Mouse (Mus musculus): ENCODE measurements around the gene Cldn8. TPM values are rescaled to one million over a fixed set of nuclear protein-coding genes. Genes with fewer than 3 reads are reported as not detected.

Gene Cldn8
- total RNA-seq, 4 experiments from 2014 or later = not detected

Other genes with a start within 250 kb of the Cldn8 start
- gene Cldn17, start 56.2 kb downstream of the Cldn8 start, total RNA-seq (2022) = not detected
- not detected for gene Krtap24-1, start 49.1 kb upstream of the Cldn8 start, total RNA-seq (2022)
- not detected for gene 2310079G19Rik, start 64.5 kb upstream of the Cldn8 start, total RNA-seq (2022)
- gene Krtap26-1, start 84.6 kb upstream of the Cldn8 start, total RNA-seq (2022) = not detected
- gene Krtap27-1, start 108.5 kb upstream of the Cldn8 start, total RNA-seq (2022) = not detected
- gene 2310061N02Rik, start 144.8 kb upstream of the Cldn8 start, total RNA-seq (2022) = not detected
- gene Krtap13-1, start 165.7 kb upstream of the Cldn8 start, total RNA-seq (2022) = not detected
- not detected for gene Krtap13, start 188.5 kb upstream of the Cldn8 start, total RNA-seq (2022)
- gene 2310034C09Rik, start 195.7 kb upstream of the Cldn8 start, total RNA-seq (2022) = not detected
- not detected for gene 2310057N15Rik, start 211.0 kb upstream of the Cldn8 start, total RNA-seq (2022)
- gene Gm5965, start 214.7 kb upstream of the Cldn8 start, total RNA-seq (2022) = not detected
- not detected for gene Gm20741, start 249.0 kb upstream of the Cldn8 start, total RNA-seq (2022)

Measured in left cerebral cortex, adult 8-10 months (tissue).